Mouse (Mus musculus): ENCODE measurements at regions not wholly inside any gene's neighbourhood (a gene's known extent, or its start where the extent isn't known, plus 50 kb on each side); places are given as distances from the start of the nearest gene placed in this dataset.

- no peaks in the 10 kb centered on the region for H3K79me2 ChIP-seq (ENCODE audit: control insufficient read depth, insufficient read depth, low read length)
- H3K36me3 ChIP-seq (ENCODE audit: control insufficient read depth, insufficient read depth, low read length) = no peaks in the 10 kb centered on the region
- no peak overlapping the region for H3K9ac ChIP-seq (ENCODE audit: low read depth, low read length)
- no peaks in the 10 kb centered on the region for H3K4me1 ChIP-seq (ENCODE audit: control insufficient read depth, insufficient read depth, low read length)
- H3K27ac ChIP-seq (replicated peaks; ENCODE audit: insufficient read depth, low read depth, low read length) = no peak overlapping the region
- TF ChIP-seq POLR2A (IDR thresholded peaks at IDR 0.05; ENCODE audit: extremely low read depth, insufficient read depth, low read length) = no peak
- TF ChIP-seq CTCF (IDR thresholded peaks at IDR 0.05; ENCODE audit: low read depth, low read length) = peak; percentile 71
- whole genome bisulfite sequencing = 40% methylated on average over 3 of the region's 3 CpGs
- H3K27me3 ChIP-seq (ENCODE audit: control insufficient read depth, insufficient read depth, low read length) = no peaks in the 10 kb centered on the region
- DNase-seq (ENCODE audit: extremely low read depth, low read depth, low spot score) = peak; percentile 22
- no peak overlapping the region for H3K4me3 ChIP-seq (ENCODE audit: insufficient read depth, low read depth, low read length)
Measured at GRCm38 (mm10) chr1:112388807-112389206, 524.1 kb upstream of the Dsel start.

- Histone ChIP-seq H3K27me3 (ENCODE audit: control insufficient read depth, insufficient read depth, low read length) (no peaks in the 10 kb centered on the region), H3K9ac (ENCODE audit: low read depth, low read length) (no peak overlapping the region), H3K36me3 (ENCODE audit: control insufficient read depth, insufficient read depth, low read length) (no peaks in the 10 kb centered on the region), H3K4me3 (ENCODE audit: insufficient read depth, low read depth, low read length) (no peak overlapping the region), H3K27ac (replicated peaks; ENCODE audit: insufficient read depth, low read depth, low read length) (no peak overlapping the region), H3K4me1 (ENCODE audit: control insufficient read depth, insufficient read depth, low read length) (no peaks in the 10 kb centered on the region), H3K79me2 (ENCODE audit: control insufficient read depth, insufficient read depth, low read length) (no peaks in the 10 kb centered on the region)
- no peak for TF ChIP-seq POLR2A (IDR thresholded peaks at IDR 0.05; ENCODE audit: extremely low read depth, insufficient read depth, low read length)
- no peak for TF ChIP-seq CTCF (IDR thresholded peaks at IDR 0.05; ENCODE audit: low read depth, low read length)
- WGBS = 18% methylated on average over 1 of the region's 1 CpGs
- no peak for DNase-seq (ENCODE audit: extremely low read depth, low read depth, low spot score)
Measured at GRCm38 (mm10) chr1:112384015-112384414, 519.3 kb upstream of the Dsel start.

DNA sequence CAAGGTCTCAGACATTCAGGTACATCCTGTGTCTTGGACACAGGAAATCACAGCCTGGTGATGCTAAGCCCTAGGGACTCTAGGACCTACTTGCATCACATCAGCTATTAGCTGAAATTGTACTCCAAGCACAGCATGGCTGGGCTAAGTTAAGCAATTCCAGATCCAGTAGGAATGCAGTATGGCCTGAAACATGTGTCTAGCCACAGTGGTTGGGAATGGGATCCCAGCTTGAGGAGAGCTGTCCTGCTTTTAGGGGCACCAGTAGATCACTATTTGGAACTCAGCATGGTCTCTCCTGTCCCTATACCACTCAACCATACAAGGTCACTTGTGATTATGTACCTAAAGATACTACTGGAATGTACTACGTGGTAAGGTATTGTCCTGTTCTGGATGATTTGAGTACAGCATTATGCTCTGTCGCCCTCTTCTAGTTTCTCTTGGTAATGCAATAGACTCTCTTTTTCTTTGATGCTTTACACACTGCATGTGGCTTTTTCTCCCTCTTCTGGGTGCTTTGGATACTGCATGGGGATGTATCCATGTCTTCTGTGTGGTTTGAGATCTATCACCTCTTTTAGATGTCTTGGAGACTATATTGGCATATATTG, 515.0 kb upstream of the Dsel start:
- DNase-seq (ENCODE audit: extremely low read depth, low read depth, low spot score) = peak; percentile 16
- Histone ChIP-seq H3K4me1 (ENCODE audit: control insufficient read depth, insufficient read depth, low read length) (no peaks in the 10 kb centered on the region), H3K9ac (ENCODE audit: low read depth, low read length) (no peak overlapping the region), H3K27me3 (ENCODE audit: control insufficient read depth, insufficient read depth, low read length) (no peaks in the 10 kb centered on the region), H3K36me3 (ENCODE audit: control insufficient read depth, insufficient read depth, low read length) (no peaks in the 10 kb centered on the region), H3K4me3 (ENCODE audit: insufficient read depth, low read depth, low read length) (no peak overlapping the region), H3K79me2 (ENCODE audit: control insufficient read depth, insufficient read depth, low read length) (no peaks in the 10 kb centered on the region), H3K27ac (replicated peaks; ENCODE audit: insufficient read depth, low read depth, low read length) (no peak overlapping the region)
- TF ChIP-seq POLR2A (IDR thresholded peaks at IDR 0.05; ENCODE audit: extremely low read depth, insufficient read depth, low read length) (no peak), CTCF (IDR thresholded peaks at IDR 0.05; ENCODE audit: low read depth, low read length) (no peak)
- WGBS = 20% methylated on average over 2 of the region's 2 CpGs

DNA sequence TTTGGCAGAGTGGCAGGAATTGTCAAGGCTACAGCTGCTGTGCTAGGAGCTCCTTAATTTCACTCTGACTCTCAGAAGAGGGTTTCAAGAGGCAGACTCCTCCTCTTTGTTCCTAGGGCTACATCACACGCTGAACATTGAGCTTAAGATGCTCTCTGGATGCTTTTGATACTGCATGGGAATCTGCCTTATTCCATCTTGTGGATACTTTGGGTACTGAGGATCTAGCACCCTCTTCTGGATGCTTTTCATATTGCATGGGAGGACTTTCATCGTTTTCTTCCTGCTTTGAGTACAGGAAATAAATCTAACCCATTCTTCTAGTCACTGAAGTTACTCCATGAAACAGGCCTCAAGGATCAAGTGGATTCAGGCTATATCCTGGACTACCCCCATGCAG, 513.9 kb upstream of the Dsel start:
- Histone ChIP-seq H3K4me1 (ENCODE audit: control insufficient read depth, insufficient read depth, low read length) (no peaks in the 10 kb centered on the region), H3K79me2 (ENCODE audit: control insufficient read depth, insufficient read depth, low read length) (no peaks in the 10 kb centered on the region), H3K27me3 (ENCODE audit: control insufficient read depth, insufficient read depth, low read length) (no peaks in the 10 kb centered on the region), H3K9ac (ENCODE audit: low read depth, low read length) (no peak overlapping the region), H3K4me3 (ENCODE audit: insufficient read depth, low read depth, low read length) (no peak overlapping the region), H3K36me3 (ENCODE audit: control insufficient read depth, insufficient read depth, low read length) (no peaks in the 10 kb centered on the region), H3K27ac (replicated peaks; ENCODE audit: insufficient read depth, low read depth, low read length) (no peak overlapping the region)
- TF ChIP-seq POLR2A (IDR thresholded peaks at IDR 0.05; ENCODE audit: extremely low read depth, insufficient read depth, low read length) (no peak), CTCF (IDR thresholded peaks at IDR 0.05; ENCODE audit: low read depth, low read length) (no peak)
- peak; percentile 18 for DNase-seq (ENCODE audit: extremely low read depth, low read depth, low spot score)
- WGBS = 12% methylated on average over 2 of the region's 2 CpGs

DNA sequence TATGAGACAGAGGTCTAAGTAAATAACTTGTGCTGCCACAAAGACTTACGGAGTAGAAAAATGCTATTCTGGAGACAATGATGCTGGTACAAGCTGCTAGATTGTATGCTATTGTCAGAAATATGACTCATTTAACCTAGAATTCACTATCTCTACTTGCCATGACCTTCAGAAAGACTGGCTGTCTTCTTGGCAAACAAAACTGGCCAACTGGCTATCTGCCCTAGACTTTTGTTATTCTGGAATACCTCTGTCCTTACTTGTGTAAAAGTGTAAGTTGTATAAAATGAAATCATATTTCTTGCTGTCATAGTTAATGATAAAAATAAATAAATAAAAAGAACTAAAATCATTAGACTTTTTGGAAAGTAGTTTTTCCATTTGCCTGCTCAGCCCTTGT, 491.1 kb upstream of the Dsel start:
- peak; percentile 11 for DNase-seq (ENCODE audit: extremely low read depth, low read depth, low spot score)
- TF ChIP-seq POLR2A (IDR thresholded peaks at IDR 0.05; ENCODE audit: extremely low read depth, insufficient read depth, low read length) = no peak
- no peak for TF ChIP-seq CTCF (IDR thresholded peaks at IDR 0.05; ENCODE audit: low read depth, low read length)
- H3K4me3 ChIP-seq (ENCODE audit: insufficient read depth, low read depth, low read length) = no peak overlapping the region
- no peaks in the 10 kb centered on the region for H3K36me3 ChIP-seq (ENCODE audit: control insufficient read depth, insufficient read depth, low read length)
- H3K27me3 ChIP-seq (ENCODE audit: control insufficient read depth, insufficient read depth, low read length) = no peaks in the 10 kb centered on the region
- H3K27ac ChIP-seq (replicated peaks; ENCODE audit: insufficient read depth, low read depth, low read length) = no peak overlapping the region
- no peak overlapping the region for H3K9ac ChIP-seq (ENCODE audit: low read depth, low read length)
- no peaks in the 10 kb centered on the region for H3K4me1 ChIP-seq (ENCODE audit: control insufficient read depth, insufficient read depth, low read length)
- no peaks in the 10 kb centered on the region for H3K79me2 ChIP-seq (ENCODE audit: control insufficient read depth, insufficient read depth, low read length)
- WGBS = 93% methylated on average over 1 of the region's 1 CpGs

Data from liver, adult 2 months (tissue).